Mouse (Mus musculus): ENCODE results near the gene Vps13d.

DNA sequence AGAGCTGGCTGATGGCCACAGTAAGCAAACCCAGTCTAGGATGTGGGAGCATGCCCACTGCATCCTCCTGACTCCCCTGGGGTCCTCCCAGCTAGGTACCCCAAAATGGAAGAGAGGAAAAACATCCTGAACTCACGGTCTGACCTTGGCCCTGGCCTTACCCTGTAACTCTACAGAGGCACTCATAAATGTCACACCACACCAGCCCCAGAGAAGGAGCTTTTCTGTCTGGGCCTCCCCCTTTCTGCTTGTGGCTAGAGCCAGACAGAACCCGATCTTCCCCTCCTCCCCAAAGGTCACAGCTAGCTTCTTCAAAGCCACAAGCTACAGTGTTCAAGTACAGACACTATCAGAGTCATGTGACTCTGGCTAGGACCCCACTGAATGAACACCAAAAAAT, 26.6 kb upstream of the Vps13d start:
- no peak for TF ChIP-seq CTCF (IDR thresholded peaks at IDR 0.05; ENCODE audit: low read depth)
- no peak for TF ChIP-seq EP300 (IDR thresholded peaks at IDR 0.05; ENCODE audit: low read depth)
